Mouse (Mus musculus) midbrain, embryonic 15.5 days (tissue): Measurements from ENCODE around the gene Etl4. TPM values are rescaled to one million over a fixed set of nuclear protein-coding genes. Genes with fewer than 3 reads are reported as not detected.
A peak's percentile ranks its signal among the peaks of the same experiment; 100 is the strongest.
"Not testable (repeated sequence)": the region's sequence is repeated elsewhere in the genome, so short reads cannot be mapped to it uniquely, and the experiment has no call there.

ENCODE experiments used
- ATAC-seq: fragments of 200-750 bp; cut with Nextera tagmentation; replicated peaks from 2 replicates; pipeline ENCODE4 v1.8.0; 2017; ENCODE audit warnings: moderate TSS enrichment
- H3K27ac ChIP-seq: fragments of 300-500 bp; sonication (generic); 2 replicates; pipeline ENCODE4 v1.5.1; 2015; ENCODE audit warnings: mild to moderate bottlenecking, inconsistent platforms
- H3K27me3 ChIP-seq: fragments of 300-500 bp; sonication (generic); replicated peaks from 2 replicates; pipeline ENCODE4 v1.6.1; 2015; ENCODE audit warnings: inconsistent platforms
- H3K36me3 ChIP-seq: fragments of 300-500 bp; sonication (generic); replicated peaks from 2 replicates; pipeline ENCODE4 v1.6.1; 2015; ENCODE audit warnings: inconsistent platforms
- H3K4me1 ChIP-seq: fragments of 300-500 bp; sonication (generic); 2 replicates; pipeline ENCODE4 v1.6.1; 2015; ENCODE audit warnings: inconsistent platforms
- H3K4me2 ChIP-seq: fragments of 300-500 bp; sonication (generic); 2 replicates; pipeline ENCODE4 v1.6.1; 2015; ENCODE audit warnings: inconsistent platforms, mild to moderate bottlenecking, moderate library complexity
- H3K4me3 ChIP-seq: fragments of 300-500 bp; sonication (generic); 2 replicates; pipeline ENCODE4 v1.5.1; 2015; ENCODE audit warnings: mild to moderate bottlenecking, inconsistent platforms
- H3K9ac ChIP-seq: fragments of 300-500 bp; sonication (generic); 2 replicates; pipeline ENCODE4 v1.6.1; 2015; ENCODE audit warnings: mild to moderate bottlenecking, inconsistent platforms
- H3K9me3 ChIP-seq: fragments of 300-500 bp; sonication (generic); 2 replicates; pipeline ENCODE4 v1.6.1; 2016; ENCODE audit warnings: inconsistent platforms
- WGBS: fragments of 180-500 bp; shearing (Covaris S2); methylation state at CpG from one replicate; pipeline ENCODE4 v1.1.7; 2015; ENCODE audit warnings: mixed read lengths; 5-methylcytosine and 5-hydroxymethylcytosine counted together
- polyA plus RNA-seq: library from polyadenylated mRNA; unstranded; fragments of >200 nt; fragmentation: Nextera tagmentation; extraction: Ambion mirVana; gene quantifications from 2 replicates; pipeline ENCODE4 v1.2.1, GENCODE M21; 2015

Etl4 gene
- polyA plus RNA-seq, 1 experiment from 2014 or later = 3.1 TPM

GRCm38 (mm10) chr2:20661841-20662240 lies 752.3 kb downstream of the Etl4 start:
- no peak for ATAC-seq
- no peaks in the 10 kb centered on the region for H3K9me3 ChIP-seq
- WGBS = 90% methylated on average over 11 of the region's 11 CpGs

DNA sequence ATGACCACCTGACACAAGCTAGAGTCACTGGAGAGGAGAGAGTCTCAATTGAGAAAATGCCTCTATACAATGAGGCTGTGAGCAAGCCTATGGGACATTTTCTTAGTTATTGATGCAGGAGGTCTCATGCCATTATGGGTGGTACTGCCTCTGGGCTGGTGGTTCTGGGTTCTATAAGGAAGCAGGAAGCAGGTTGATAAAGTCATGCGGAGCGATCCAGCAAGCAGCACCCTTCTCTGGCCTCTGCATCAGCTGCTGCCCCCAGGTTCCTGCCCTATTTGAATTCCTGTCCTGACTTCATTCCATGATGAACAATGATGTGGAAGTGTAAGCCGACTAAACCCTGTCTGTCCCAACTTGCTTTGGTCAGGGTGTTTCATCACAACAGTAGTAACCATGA lies 753.1 kb downstream of the Etl4 start:
- Histone ChIP-seq H3K9ac (no peak overlapping the region), H3K36me3 (no peaks in the 10 kb centered on the region)
- 88% methylated on average over 3 of the region's 3 CpGs for WGBS

More at GRCm38 (mm10) chr2:20661841-20662240, 752.3 kb downstream of the Etl4 start:
- no peaks in the 10 kb centered on the region for H3K4me1 ChIP-seq
- no peaks in the 10 kb centered on the region for H3K27me3 ChIP-seq
- H3K27ac ChIP-seq = no peak overlapping the region
- no peaks in the 10 kb centered on the region for H3K36me3 ChIP-seq
- H3K4me3 ChIP-seq = no peak overlapping the region
- H3K4me2 ChIP-seq = no peak overlapping the region
- no peak overlapping the region for H3K9ac ChIP-seq

DNA sequence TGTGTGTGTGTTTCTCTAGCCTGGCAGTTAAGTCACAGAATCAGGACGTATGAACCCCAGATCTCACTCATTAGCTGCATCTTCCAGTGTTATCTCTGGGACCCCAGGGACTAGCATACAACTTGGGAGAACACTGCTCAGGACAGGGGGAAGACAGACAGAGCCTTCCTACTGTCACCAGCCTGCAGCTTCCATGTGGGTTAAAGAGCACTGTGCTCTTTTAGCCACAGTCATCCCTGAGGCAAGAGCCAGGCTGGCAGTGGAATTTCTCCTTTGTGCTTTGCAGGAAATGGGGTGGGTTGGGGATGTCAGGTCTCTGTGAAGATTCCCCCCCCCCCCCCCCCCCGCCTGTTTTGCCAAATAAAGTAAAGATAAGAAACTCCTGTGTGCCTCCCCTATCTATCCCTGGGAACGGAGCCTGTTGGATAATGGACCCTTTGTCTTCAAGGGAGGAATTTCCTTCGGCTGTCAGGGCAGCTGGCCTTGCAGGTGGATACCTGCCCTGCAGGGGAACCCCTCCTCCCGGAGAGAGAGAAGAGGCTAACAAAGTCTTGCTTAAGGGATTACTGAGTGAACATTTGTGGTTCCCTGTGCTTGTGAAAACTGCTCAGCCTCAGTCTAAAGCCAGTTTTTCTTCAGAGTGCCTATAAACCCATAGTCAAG lies 755.9 kb downstream of the Etl4 start:
- Histone ChIP-seq H3K9ac (no peak overlapping the region), H3K36me3 (no peaks in the 10 kb centered on the region), H3K4me2 (no peak overlapping the region), H3K4me3 (no peak overlapping the region), H3K4me1 (no peaks in the 10 kb centered on the region), H3K27ac (no peak overlapping the region), H3K27me3 (no peaks in the 10 kb centered on the region), H3K9me3 (no peaks in the 10 kb centered on the region)
- peak; percentile 48; the same call in 1 of the 2 replicates for ATAC-seq
- WGBS = 20% methylated on average over 5 of the region's 5 CpGs

More for the DNA sequence above, 753.1 kb downstream of the Etl4 start:
- H3K27me3 ChIP-seq = no peaks in the 10 kb centered on the region
- H3K4me1 ChIP-seq = no peaks in the 10 kb centered on the region
- H3K4me3 ChIP-seq = no peak overlapping the region
- no peak overlapping the region for H3K4me2 ChIP-seq
- H3K9me3 ChIP-seq = no peaks in the 10 kb centered on the region
- no peak for ATAC-seq
- no peak overlapping the region for H3K27ac ChIP-seq

DNA sequence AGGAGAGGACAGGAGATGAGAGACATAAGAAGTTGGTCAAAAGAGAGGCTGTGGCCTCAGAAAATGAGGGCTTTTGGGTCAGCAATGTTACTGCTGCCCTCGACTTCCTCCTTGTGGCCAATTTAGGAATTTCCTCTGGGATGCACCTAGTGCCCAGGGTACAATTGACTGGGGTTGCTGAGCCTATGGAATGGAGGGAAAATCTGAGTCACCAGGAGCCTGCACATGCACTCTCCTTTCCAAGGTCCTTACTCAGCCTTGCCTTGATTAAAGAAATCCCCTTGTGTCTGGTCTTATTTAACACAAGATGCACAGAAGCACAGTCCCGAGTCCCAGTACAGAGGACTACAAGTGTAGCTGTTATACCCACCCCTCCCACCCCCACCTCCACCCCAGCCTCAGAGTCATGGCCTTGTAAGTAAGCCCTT lies 756.5 kb downstream of the Etl4 start:
- peak; percentile 80 for ATAC-seq
- Histone ChIP-seq H3K9ac (no peak overlapping the region), H3K27me3 (no peaks in the 10 kb centered on the region), H3K9me3 (no peaks in the 10 kb centered on the region), H3K27ac (no peak overlapping the region), H3K4me1 (no peaks in the 10 kb centered on the region), H3K36me3 (no peaks in the 10 kb centered on the region), H3K4me3 (no peak overlapping the region), H3K4me2 (no peak overlapping the region)
- WGBS = 37% methylated on average over 2 of the region's 2 CpGs

- no peak for ATAC-seq
- H3K9ac ChIP-seq = no peak overlapping the region
- no peak overlapping the region for H3K27ac ChIP-seq
- H3K4me1 ChIP-seq = no peaks in the 10 kb centered on the region
- 88% methylated on average over 3 of the region's 3 CpGs for WGBS
- no peak overlapping the region for H3K4me2 ChIP-seq
- no peaks in the 10 kb centered on the region for H3K36me3 ChIP-seq
- no peaks in the 10 kb centered on the region for H3K27me3 ChIP-seq
- H3K4me3 ChIP-seq = no peak overlapping the region
- no peaks in the 10 kb centered on the region for H3K9me3 ChIP-seq
Measured at GRCm38 (mm10) chr2:20667876-20668275, 758.3 kb downstream of the Etl4 start.

- H3K27me3 ChIP-seq, ATAC-seq, H3K9me3 ChIP-seq, H3K36me3 ChIP-seq, H3K4me3 ChIP-seq, H3K9ac ChIP-seq, H3K27ac ChIP-seq, H3K4me1 ChIP-seq, H3K4me2 ChIP-seq: not testable (repeated sequence)
- WGBS = 87% methylated on average over 12 of the region's 12 CpGs
Measured at GRCm38 (mm10) chr2:20668276-20669030, 758.9 kb downstream of the Etl4 start.

GRCm38 (mm10) chr2:20669367-20669766 lies 759.8 kb downstream of the Etl4 start:
- Histone ChIP-seq H3K4me2 (no peak overlapping the region), H3K4me3 (no peak overlapping the region), H3K9ac (no peak overlapping the region), H3K9me3 (no peaks in the 10 kb centered on the region), H3K4me1 (no peaks in the 10 kb centered on the region), H3K27me3 (no peaks in the 10 kb centered on the region), H3K27ac (no peak overlapping the region), H3K36me3 (no peaks in the 10 kb centered on the region)
- 68% methylated on average over 4 of the region's 4 CpGs for WGBS
- no peak for ATAC-seq

- Histone ChIP-seq H3K27me3 (no peaks in the 10 kb centered on the region), H3K4me3 (no peak overlapping the region), H3K27ac (no peak overlapping the region), H3K36me3 (no peaks in the 10 kb centered on the region), H3K9me3 (no peaks in the 10 kb centered on the region), H3K9ac (no peak overlapping the region), H3K4me1 (no peaks in the 10 kb centered on the region), H3K4me2 (no peak overlapping the region)
- ATAC-seq = no peak
- 65% methylated on average over 13 of the region's 13 CpGs for WGBS
Measured at GRCm38 (mm10) chr2:20671546-20672255, 762.1 kb downstream of the Etl4 start.

- Histone ChIP-seq H3K9ac (no peak overlapping the region), H3K27ac (no peak overlapping the region), H3K4me2 (no peak overlapping the region), H3K27me3 (no peaks in the 10 kb centered on the region), H3K4me3 (no peak overlapping the region), H3K9me3 (no peaks in the 10 kb centered on the region), H3K36me3 (no peaks in the 10 kb centered on the region), H3K4me1 (no peaks in the 10 kb centered on the region)
- no peak for ATAC-seq
- 92% methylated on average over 7 of the region's 7 CpGs for WGBS
Measured at GRCm38 (mm10) chr2:20672281-20672680, 762.7 kb downstream of the Etl4 start.

GRCm38 (mm10) chr2:20672803-20673603 lies 763.4 kb downstream of the Etl4 start:
- ATAC-seq = peak; percentile 85
- H3K27ac ChIP-seq = no peak overlapping the region
- no peak overlapping the region for H3K9ac ChIP-seq
- no peaks in the 10 kb centered on the region for H3K4me1 ChIP-seq
- 69% methylated on average over 9 of the region's 9 CpGs for WGBS
- H3K9me3 ChIP-seq = no peaks in the 10 kb centered on the region
- no peaks in the 10 kb centered on the region for H3K27me3 ChIP-seq
- no peaks in the 10 kb centered on the region for H3K36me3 ChIP-seq
- H3K4me2 ChIP-seq = no peak overlapping the region
- H3K4me3 ChIP-seq = no peak overlapping the region

- H3K4me3 ChIP-seq = no peak overlapping the region
- ATAC-seq = no peak
- no peak overlapping the region for H3K27ac ChIP-seq
- H3K4me1 ChIP-seq = no peaks in the 10 kb centered on the region
- H3K9me3 ChIP-seq = no peaks in the 10 kb centered on the region
- WGBS = 90% methylated on average over 3 of the region's 3 CpGs
- no peak overlapping the region for H3K4me2 ChIP-seq
- no peaks in the 10 kb centered on the region for H3K36me3 ChIP-seq
- H3K9ac ChIP-seq = no peak overlapping the region
- no peaks in the 10 kb centered on the region for H3K27me3 ChIP-seq
Measured at GRCm38 (mm10) chr2:20676379-20676778, 766.8 kb downstream of the Etl4 start.

DNA sequence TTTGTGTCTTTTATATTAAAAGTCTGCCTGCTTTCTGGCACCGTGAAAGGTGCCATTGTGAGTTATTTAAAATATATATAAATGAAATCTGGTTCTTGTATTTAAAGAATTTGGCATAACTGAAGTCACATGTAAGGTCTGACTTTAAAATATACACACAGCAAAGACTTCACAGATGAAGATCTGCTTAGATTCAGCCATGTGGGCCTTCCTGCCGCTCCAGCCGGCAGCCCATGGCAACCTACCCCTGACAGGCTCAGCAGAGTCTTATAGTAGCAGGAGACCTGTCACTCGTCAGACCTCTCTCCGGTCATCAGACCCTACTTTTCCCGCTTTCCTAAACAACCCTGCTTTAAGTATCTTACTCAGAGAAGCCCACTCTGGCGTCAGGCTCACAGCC lies 769.2 kb downstream of the Etl4 start:
- Histone ChIP-seq H3K27me3 (no peaks in the 10 kb centered on the region), H3K4me1 (no peaks in the 10 kb centered on the region), H3K27ac (no peak overlapping the region), H3K9ac (no peak overlapping the region), H3K4me2 (no peak overlapping the region), H3K36me3 (no peaks in the 10 kb centered on the region), H3K4me3 (no peak overlapping the region), H3K9me3 (no peaks in the 10 kb centered on the region)
- ATAC-seq = no peak
- 60% methylated on average over 7 of the region's 7 CpGs for WGBS
